Mouse (Mus musculus) lung, adult 2 months (tissue): ENCODE measurements around the gene Eri3. TPM values are rescaled to one million over a fixed set of nuclear protein-coding genes. Genes with fewer than 3 reads are reported as not detected.
A peak's percentile ranks its signal among the peaks of the same experiment; 100 is the strongest.

ENCODE experiments used
- DNase-seq: peaks from one replicate; pipeline ENCODE4 v3.0.0; 2022
- H3K4me1 ChIP-seq: fragments of 200-500 bp; 2 replicates; pipeline ENCODE4 v1.6.1; 2011; ENCODE audit warnings: low read length; ENCODE audit not compliant: control insufficient read depth, insufficient read depth
- H3K4me3 ChIP-seq: fragments of 200-500 bp; replicated peaks from 2 replicates; pipeline ENCODE3; 2011; ENCODE audit warnings: low read depth, mild to moderate bottlenecking, control low read depth, low read length; ENCODE audit errors: extremely low read depth
- CTCF ChIP-seq: fragments of 200-500 bp; IDR thresholded peaks from 2 replicates; pipeline ENCODE4 v1.5.1; 2011; ENCODE audit warnings: mild to moderate bottlenecking, low read length, control low read depth; ENCODE audit not compliant: insufficient read depth
- POLR2A ChIP-seq: fragments of 200-500 bp; IDR thresholded peaks from 2 replicates; pipeline ENCODE4 v1.6.1; 2011; ENCODE audit warnings: low read depth, mild to moderate bottlenecking, control low read depth, low read length, borderline replicate concordance; ENCODE audit errors: extremely low read depth
- WGBS: fragments of 180-500 bp; shearing (Covaris S2); methylation state at CpG from one replicate; pipeline ENCODE4 v1.1.7; 2018; 5-methylcytosine and 5-hydroxymethylcytosine counted together
- polyA plus RNA-seq: library from polyadenylated mRNA; depleted of rRNA; stranded (reverse); fragments of >200 nt; gene quantifications from 2 replicates; pipeline ENCODE4 v1.2.3, GENCODE M21; 2012

Gene Eri3
- polyA plus RNA-seq, 1 experiment = 74.3 TPM

DNA sequence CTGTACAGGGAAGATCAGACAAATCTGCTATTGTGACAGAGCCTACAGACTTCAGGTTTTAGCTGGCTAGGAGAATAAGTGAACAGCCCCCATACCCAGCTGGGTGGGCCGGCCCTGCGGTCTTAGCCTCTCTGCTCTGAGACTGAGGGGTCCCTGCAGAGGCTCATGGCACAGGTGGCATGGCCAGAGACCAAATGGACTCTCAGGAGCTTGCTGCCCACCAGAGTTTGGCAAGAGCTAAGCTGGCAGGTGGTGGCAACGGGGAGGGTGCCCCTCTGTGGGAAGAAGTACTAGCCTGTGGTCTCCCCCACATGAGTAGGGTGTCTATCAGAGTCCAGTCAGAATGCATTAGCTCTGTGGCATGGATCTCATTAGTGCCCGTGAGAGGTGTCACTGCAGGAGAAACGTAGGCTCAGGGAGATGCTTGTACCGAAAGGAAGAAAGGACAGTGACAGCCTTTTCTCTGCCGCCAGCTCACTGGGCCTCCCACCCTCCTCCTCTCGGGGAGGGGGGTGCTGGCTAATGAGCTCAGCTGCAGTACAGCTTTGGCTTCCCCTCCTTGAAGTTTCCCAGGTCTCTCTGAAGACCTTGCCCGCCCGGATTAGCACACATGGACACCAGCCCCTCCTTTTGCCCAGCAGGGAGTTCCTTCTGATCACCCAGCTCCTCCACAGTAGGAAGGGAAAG lies 104.0 kb downstream of the Eri3 start:
- H3K4me3 ChIP-seq = no peak overlapping the region
- 53% methylated on average over 10 of the region's 10 CpGs for WGBS
- H3K4me1 ChIP-seq = no peaks in the 10 kb centered on the region

DNA sequence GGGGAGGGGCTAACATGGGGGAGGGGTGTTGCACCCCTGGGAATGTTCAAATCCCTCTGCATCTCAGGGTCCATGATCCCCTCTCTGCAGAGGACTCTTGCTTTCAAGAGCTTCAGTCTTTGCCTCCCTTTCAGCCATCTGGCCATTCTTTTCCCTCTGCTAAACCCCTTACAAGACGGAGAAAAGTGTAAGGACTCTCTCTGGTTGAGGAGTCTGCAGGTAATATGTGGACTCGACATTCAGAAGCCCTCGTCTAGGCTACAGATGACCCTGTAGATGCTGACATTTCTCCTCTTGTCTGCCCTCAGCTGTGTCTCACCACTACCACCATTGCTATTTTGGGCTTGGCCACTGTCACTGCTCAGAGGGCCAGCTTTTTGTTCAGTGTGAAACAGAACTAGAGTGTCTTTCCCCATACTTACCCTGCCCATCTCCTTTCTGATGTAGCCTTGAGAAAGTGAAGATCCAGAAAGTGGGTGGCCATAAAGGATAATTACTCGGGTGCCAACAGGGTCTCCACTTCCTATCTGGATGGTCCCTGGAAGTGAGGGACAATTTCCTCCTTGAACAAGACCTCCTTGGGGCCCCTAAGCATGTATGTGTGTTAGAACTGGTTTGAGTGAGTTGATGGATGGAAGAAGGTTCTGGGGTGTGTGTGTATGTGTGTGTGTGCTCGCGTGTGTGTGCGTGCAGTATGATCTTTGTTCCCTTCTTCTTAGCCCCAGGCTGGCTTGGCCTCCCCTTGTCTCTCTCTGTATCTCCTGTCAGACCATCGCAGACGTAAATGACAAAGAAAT lies 104.7 kb downstream of the Eri3 start:
- no peak for TF ChIP-seq CTCF
- no peak for TF ChIP-seq POLR2A
- H3K4me1 ChIP-seq = no peaks in the 10 kb centered on the region
- 68% methylated on average over 9 of the region's 9 CpGs for WGBS
- no peak for DNase-seq
- H3K4me3 ChIP-seq = no peak overlapping the region

More for the DNA sequence above, 104.0 kb downstream of the Eri3 start:
- TF ChIP-seq POLR2A (no peak), CTCF (no peak)
- no peak for DNase-seq

DNA sequence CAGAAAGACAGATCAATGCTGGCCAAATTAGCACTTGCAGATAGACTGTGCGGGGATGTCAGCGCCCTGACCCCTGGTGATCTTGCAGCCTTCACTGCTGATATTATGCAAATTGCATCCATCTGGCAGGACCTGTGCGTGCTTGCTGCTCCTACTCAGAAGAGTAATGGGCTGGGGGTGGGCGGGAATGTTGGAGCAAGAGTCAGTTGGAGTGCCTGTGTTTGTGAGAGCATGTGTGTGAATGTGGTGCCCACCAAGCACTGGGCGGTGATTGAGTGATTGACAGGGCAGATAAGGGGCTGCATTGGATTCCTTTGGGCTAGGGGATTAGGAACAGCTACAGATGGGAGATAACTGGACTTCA lies 105.3 kb downstream of the Eri3 start:
- Histone ChIP-seq H3K4me3 (no peak overlapping the region), H3K4me1 (no peaks in the 10 kb centered on the region)
- no peak for DNase-seq
- 71% methylated on average over 5 of the region's 5 CpGs for WGBS
- TF ChIP-seq POLR2A (no peak), CTCF (no peak)

DNA sequence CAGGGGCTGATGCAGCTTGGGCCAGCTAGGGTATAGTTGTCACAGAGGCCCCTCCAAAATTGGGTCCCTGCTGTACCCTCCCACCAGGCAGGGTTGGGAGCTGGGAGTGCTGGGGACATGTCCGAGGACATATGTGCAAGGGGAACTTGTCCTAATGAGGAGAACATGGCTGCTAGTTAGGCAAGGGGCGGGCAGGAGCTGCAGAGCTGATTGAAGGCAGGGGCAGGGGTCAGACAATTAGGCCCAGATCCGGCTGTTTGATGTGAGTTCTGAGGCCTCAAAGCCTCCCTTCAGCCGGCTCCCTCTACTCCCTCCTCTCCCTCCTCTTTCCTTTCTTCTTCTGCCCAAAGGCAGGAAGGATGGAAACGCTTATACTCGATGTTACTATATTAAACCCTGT lies 106.8 kb downstream of the Eri3 start:
- Histone ChIP-seq H3K4me1 (no peaks in the 10 kb centered on the region), H3K4me3 (no peak overlapping the region)
- WGBS = 53% methylated on average over 6 of the region's 6 CpGs
- TF ChIP-seq POLR2A (no peak), CTCF (no peak)
- no peak for DNase-seq

DNA sequence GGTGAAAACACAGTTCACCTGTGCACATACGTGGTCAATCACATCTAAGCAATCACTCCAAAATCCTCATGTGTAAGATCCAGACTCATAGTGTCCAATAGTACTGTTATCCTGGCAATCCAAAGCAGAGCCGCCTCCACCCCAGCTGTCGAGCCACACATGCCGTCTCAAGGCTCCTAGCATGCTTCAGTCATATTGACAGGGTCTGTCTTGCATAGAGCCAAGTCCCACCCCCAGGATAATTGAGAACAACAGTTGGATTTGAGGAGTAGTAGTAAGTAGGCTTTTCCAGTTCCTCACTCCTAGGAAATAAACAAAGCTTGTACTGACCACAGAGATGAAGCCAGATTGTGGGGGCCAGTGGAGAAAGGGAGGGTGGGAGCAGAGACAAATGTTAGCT lies 107.5 kb downstream of the Eri3 start:
- no peak for TF ChIP-seq CTCF
- no peak for TF ChIP-seq POLR2A
- H3K4me1 ChIP-seq = no peaks in the 10 kb centered on the region
- no peak for DNase-seq
- no peak overlapping the region for H3K4me3 ChIP-seq
- 80% methylated on average over 4 of the region's 4 CpGs for WGBS

DNA sequence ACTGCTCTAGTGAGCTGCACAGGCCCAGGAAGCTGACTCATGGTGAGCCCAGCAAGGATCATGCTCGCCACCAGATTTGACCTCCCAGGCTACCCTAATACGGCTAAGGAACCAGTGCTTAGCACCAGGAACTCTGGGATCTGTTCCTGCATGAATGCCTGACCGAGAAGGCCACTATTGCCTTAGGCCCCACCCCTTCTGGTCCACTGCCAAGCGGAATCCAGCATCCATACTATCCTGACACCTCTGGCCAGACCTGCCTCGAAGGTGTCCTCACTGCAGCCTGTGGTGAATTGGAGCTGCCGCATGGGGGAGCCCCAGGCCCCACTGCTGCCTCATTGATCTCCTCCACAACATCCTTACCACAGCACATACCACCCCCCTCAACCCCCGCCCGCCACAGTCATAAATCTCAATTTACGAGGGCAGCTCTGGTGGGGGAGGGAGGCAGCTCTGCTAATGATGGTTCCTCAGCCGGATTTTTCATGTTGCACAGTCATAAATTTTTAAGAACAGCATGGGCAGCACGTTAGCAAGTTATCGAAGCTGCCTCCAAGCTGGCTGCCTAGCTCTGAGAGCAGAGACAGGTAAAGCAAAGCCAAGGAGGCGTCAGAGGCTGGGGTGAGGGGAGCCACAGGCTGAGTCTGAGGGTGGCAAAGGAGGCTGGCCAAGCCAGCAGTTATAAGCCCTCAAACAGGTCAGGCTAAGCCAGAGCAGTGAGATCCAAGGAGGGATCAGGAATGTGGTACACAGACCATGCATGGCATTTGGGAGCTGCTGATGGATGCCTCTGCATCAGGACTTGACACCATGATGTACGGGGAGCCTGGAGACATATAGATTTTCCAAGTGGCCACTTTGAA lies 108.6 kb downstream of the Eri3 start:
- Histone ChIP-seq H3K4me3 (no peak overlapping the region), H3K4me1 (no peaks in the 10 kb centered on the region)
- TF ChIP-seq CTCF = 0 out of 2 replicates have a peak, but pooled peaks have one; percentile 8
- TF ChIP-seq POLR2A = no peak
- DNase-seq = no peak
- WGBS = 67% methylated on average over 14 of the region's 14 CpGs

DNA sequence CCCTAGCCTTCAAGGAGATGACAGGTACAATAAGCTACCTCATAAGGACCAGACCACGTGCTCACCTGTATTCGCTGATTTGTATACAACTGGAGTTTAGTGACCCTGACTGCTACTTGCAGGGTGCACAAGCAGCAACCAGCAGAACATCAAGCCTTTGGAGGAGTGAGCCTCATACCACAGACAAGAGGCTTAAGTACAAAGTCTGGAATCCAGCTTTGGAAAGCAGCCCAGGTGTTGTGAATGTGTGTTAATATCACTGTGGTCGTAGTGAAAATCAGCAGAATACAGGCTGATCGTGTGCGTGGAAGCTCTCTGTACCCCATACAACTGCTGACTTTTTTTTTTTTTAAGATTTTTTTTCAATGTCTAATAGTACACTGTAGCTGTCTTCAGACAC lies 109.8 kb downstream of the Eri3 start:
- DNase-seq = peak; percentile 17
- Histone ChIP-seq H3K4me1 (no peaks in the 10 kb centered on the region), H3K4me3 (no peak overlapping the region)
- 75% methylated on average over 5 of the region's 5 CpGs for WGBS
- no peak for TF ChIP-seq CTCF
- TF ChIP-seq POLR2A = no peak

DNA sequence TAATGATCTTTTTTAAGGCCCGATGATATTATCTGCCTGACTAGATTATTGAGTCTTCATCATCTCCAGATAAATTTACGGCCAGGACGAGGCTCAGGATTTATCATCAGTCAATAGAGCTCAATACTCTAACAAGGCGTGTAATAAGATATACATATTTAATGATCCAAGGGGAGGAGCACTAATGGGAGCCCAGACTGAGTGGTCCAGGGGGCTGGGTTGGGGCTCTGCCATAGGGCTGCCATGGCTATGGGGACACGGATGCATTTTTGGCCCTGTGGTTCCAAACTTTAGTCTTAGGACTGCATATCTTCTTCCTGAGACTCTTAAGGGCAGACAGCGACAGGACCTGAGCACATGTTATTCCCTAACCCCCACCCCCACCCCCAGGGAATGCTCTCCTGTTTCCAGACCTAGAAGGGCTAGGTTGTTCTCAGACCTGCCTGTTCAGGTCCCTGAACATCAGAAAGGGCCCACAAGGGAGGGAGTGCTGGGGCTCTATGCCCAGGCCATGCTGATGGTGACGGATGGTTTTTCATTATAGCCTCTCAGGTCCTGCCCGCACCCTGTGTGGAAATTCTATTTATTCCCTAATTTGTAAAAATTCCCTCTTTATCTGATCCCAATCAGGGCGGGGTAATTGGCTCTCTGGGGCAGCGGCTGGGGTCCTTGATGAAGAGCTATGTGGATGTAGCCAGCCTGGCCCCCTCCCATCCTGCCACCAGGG lies 114.4 kb downstream of the Eri3 start:
- TF ChIP-seq CTCF = no peak
- TF ChIP-seq POLR2A = no peak
- H3K4me3 ChIP-seq = no peak overlapping the region
- H3K4me1 ChIP-seq = no peaks in the 10 kb centered on the region
- WGBS = 91% methylated on average over 10 of the region's 10 CpGs
- DNase-seq = no peak

DNA sequence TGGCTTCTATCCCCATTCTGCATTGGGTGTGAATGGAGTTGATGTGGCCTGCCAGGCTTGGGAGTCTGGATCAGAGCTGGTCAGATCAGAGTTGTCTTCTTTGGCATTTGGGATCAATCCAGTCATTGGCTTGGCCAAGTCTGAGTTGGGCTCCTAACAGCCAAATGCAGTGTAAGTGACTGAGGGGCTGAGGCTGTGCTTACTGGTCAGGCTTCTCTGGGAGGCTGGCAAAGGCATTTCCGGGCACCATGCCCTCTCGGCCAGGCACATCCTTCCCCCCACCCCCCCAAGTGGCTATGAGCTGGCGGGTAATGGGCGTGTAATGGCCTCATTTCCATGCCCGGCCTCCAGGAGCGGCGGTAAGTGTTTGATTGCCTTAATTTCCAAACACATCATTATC lies 115.4 kb downstream of the Eri3 start:
- TF ChIP-seq CTCF (no peak), POLR2A (no peak)
- WGBS = 67% methylated on average over 7 of the region's 7 CpGs
- no peak overlapping the region for H3K4me3 ChIP-seq
- no peaks in the 10 kb centered on the region for H3K4me1 ChIP-seq
- no peak for DNase-seq
